Mouse (Mus musculus) ovary, adult 18-20 months (tissue): ENCODE results near the gene Gm20716.

ENCODE experiments used
- DNase-seq: peaks from one replicate; pipeline ENCODE4 v3.0.0; 2022; ENCODE audit warnings: low spot score, mixed read lengths

Gm20716 gene

DNA sequence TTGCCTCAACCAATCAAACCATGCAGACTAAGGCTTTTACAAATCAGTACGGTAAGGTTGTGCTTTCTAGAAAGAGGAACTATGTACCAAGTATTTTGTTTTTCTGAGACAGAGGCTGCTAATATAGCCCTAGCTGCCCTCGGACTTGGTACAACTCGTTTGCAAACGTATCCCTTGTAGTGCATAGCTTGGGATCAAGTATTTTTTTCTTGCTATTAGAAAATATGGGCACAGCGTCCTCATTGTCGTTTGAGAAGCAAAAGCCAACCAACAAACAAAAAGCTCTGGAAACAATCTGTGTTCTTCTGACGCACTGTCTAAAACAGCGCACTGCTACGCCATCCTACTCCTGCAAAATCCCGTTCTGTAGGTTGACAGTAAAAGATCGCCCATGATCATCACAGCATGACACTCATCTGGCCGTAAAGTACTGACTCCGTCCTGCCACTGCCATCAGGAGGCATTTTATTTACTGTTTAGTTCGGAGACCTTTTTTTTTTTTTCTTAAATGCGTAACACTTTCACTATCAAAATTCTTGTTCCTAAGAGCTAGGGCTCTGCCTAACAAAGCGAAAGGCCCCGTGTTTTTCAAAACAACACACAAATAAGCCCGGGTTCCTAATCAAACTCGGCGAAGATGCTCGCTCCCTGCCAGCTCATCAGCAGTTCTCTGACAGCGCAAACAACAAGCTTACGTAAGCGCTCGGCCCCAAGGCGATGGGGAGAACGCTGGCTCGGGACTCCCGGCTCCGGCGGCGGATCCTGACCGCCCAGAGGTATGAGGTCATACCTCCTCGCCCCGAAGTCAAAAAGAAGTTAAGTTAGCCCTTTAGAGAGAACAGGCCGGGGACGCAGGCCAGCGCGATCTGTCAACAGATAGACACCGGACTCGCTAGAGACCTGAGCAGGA, 793 bp downstream of the Gm20716 start:
- DNase-seq, result no peak

DNA sequence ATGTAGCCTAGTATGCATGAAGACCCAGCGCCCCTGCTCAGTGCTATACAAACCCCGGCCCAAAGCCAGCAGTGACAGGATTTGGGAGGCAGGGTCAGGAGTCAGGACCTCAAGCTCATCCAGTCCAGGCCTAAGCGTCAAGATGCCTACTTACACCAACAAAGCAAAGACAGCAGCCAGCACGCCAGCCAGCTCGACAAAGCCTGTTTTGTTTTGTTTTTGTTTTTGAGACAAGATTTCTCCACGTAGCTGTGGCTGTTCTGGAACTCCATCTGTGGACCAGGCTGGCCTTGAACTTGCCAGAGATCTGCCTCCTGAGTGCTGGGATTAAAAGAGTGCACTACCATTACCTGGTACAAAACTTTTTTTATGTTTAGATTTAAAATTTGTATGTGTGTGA, 6.8 kb downstream of the Gm20716 start:
- no peak for DNase-seq

DNA sequence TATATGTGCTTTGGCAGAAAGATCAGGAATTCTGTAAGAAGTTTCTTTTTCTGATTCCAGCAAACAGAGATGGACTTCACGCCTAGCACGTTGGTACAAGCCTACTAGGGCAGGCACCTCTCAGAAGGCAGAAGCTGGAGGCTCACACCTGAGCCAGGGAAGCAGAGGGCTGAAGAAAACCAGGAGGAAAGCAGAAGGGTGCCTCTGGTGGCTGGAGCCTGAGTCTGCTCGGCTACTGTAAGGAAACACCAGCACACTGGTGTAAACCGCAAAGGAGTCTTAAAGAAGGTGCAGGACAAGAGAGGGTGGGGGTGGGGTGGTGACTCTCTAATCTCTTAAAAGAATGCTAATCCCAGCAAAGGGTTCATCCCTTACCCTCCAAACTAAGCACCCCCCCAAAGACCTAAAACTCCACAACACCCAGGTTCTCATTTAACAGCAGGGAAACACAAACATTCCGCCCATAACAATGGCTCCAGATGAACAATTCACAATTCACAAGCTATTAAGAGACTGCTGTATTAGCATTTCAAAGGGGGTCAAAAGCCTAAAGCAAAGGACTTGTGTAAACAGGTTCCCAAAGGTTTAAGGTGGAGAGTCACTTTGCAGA, 16.3 kb downstream of the Gm20716 start:
- DNase-seq, result no peak

DNA sequence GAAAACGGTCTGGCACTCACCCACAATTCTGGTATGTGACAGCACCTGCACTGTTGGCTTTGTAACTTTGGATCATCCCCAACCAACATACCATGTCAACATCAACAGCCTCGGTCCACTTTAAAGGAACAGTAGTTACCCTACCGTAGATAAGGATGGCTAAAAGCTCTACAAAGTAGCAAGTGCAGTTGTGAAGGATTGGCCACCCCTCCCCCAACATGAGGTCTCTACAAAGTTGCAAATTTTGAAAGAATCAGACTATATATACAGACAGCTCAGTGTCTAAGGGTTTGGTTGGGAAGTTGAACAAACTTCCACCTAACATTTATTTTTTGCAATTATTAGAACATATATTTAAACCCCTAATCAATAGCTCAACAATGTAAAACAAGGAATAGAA, 22.3 kb downstream of the Gm20716 start:
- no peak for DNase-seq

DNA sequence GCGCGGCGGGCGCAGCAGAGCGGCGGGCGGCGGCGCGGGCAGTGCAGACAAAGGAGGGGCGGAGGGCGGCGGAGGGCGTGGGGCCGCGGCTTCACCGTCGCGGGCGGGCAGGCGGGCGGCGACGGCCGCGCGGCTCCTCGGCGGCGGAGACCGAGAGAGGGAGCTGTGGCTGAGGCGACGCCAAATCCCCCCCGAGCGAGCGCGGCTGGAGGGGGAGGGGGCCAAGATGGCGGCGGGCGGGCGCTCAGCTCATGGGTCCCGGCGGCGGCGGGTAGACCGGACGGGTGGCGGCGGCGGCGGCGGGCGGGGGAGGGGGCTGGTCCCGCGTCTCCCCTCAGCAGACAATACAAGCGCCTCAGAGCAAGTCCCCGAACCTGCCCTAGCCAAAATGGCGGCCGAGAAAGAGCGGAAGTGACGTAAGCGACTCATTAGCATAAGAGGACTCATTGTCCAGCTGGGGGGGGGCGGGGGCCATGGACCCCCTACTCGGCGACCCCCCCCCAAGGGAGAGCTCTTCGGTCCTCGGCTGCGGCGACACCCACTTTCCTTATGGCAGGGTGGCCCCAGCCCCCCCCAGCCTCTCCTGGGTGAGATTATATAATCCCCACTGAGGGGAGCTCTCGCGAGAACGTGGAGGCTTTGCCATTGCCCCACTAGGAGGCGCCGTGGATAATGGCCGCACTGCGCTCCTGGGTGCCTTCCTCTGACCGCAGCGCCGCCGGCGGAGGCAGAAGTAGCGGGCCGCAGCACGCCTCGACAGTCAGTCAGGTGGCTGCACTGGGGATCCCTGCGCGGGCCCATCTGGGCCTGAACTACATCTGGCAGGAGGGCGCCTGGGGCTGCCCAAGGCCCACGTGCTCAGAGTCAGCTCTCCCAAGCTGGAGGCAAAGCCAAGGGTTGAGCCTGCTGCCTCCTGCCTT, 23.2 kb downstream of the Gm20716 start, which contains the start of gene Adnp:
Gene Adnp, minus strand, starts transcription at position 388 of the 920 bp plus-strand sequence.
- peak; percentile 92 for DNase-seq

DNA sequence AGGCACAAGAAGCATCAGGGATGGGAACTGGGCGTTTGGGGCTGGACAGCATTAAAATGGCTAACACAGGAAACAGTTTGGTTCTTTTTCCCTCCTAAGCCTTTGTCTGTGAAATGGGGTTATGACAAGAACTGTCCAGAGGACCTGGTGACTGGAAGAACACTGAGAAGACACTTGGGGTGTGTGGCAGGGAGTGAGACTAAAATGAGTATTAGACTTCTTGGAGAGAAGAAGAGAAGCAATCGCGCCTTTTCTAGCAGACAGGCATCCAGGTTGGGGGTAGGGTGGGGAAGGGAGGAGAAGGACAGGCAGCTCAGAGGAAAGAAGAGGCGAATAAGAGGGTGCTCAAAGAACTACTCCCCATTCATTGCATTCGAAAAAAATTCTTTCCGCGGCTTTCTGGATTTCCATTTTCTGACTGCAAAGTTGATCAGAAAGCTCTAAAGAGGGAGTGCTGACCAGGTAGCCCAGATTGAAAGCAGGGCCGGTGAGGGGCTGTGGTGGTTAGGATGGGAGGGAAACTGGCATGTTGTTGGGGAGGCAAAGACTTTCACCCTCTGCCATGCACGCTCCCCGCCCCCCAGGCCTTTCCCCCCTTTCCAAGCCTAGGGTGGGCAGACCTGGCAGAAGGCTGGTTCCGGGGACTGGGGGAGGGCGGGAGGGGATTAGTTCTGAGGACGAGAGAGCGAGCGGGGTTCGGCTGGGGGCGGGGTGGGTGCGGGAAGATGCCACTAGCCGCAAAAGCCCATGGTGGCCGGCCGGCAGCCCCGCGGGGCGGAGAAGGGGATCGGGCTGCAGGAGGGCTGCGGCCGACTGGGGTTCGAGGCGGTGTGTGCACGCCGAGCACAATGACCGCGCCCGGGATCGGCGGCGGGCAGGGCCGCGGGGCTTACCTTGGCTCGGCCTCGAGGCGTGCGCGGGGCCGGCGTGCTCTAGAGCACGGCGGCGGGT, 24.2 kb downstream of the Gm20716 start:
- DNase-seq, result no peak

DNA sequence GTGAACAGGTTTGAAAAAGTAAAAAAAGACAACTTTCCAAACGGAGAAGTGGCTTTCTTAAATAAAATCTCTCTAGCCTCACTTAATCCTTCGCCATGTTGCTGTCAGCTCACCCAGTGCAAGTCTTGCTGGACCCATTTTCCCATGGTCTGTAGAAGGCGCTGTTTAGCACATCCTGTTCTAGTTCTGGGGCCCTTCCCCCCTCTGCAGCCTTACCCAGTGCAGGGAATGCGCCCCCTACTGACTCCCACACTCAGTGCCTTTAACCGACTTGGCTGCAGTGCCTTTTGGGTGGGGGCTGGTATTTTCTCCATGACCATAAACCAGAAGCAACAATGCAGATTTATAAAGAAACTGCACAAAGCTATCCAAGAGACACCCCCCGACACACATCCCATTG, 24.9 kb downstream of the Gm20716 start:
- DNase-seq, result peak; percentile 68

DNA sequence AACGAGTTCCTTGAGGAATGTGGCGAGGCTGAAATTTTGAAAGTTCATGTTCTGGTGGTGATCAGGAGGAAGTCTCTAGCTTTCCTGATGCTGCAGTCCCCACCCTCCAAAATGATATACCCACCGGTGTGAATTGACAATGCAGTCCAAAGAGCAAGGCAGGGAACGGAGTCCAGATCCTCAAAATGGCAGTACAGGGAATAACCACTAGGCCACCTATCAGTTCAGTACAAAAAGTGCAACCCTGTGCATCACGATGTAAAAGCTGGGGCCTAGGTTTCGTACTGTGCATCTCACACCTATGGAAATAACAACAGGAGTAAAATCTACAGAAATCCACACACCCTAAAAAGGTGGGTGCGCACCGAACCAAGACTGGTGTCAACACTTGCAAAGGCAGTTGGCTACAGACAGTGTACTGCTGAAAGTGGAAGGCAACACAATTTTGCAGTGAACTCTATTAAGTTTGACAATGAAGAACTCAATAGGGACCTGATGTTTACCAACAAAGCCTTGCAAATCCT, 25.6 kb downstream of the Gm20716 start:
- DNase-seq, result no peak

DNA sequence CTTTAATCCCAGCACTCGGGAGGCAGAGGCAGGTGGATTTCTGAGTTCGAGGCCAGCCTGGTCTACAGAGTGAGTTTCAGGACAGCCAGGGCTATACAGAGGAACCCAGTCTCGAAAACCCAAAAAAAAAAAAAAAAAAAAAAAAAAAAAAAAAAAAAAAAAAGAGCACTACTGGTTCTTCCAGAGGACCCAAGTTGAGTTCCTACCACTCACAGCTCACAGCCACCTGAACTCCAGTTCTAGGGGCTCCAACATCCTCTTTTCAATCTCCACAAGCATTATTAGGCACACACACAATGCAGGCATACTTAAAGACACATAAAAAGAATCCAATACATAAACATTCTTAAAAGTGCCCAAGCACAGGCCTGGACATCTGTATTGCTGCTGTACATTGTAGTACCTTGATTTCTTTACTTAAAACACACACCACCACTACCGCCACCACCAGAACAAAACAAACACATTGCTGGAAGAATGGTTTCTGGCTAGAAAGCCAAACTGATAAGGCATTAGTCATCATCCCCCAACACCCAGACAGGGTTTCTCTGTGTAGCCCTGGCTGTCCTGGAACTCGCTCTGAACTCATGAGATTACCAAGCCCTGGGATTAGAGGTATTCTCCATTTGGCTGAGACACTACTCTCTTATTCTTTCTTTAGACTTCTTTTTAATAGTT, 30.0 kb downstream of the Gm20716 start:
- no peak for DNase-seq

DNA sequence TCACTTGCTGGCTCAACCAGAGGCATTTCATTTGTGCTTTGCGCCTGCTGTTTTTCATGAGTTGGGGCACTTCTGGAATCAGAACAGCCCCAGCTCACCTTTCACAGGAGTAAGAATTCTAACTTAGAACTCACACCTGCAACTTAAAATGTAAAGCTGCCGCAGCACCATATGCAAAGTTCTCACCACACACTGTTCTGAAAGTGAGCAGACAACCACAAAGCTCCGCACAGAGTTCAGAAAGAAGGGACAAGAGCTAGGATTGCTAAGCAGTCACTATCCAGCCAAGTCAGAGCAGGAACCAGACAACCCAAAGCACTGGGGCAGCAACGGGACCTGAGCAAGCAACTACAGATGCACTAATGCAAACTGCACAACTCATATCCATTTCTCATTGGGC, 30.7 kb downstream of the Gm20716 start:
- no peak for DNase-seq

DNA sequence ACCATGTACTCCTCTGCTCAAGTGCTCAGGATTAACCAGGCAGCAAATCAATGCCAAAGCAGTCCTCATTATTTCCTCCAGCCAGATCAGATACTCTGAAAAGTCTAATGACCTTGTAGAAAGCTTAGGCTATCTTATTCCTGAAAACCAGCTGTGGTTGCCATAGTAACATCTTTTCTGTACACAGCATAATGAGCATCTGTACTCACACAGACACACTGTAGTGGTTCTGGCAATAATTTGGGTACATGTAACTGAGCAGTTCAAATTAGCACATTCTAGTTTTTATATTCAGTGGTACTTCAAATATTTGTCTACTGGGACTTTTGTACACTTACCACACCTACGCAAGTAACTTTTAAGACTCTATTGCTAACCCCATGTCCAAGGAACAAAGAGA, 31.7 kb downstream of the Gm20716 start:
- DNase-seq, result no peak

DNA sequence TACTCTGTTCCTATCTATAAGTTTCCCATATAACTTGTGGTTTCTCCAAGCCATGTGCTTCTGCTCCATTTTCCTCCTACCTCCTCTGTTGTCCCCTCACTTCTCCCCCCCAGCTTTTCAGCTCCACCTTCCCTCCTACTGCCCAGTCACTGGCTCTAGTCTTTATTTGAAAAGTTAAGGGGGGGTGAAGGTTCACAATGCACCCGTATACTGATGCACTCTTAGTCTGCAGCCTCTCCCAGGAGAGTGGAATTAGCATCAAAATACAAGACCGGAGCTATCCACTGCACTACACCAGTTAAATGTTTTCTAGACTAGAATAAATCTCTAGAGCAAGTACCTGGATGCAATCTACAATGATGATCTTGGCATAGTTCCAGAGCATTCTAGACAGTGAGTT, 34.4 kb downstream of the Gm20716 start:
- no peak for DNase-seq

DNA sequence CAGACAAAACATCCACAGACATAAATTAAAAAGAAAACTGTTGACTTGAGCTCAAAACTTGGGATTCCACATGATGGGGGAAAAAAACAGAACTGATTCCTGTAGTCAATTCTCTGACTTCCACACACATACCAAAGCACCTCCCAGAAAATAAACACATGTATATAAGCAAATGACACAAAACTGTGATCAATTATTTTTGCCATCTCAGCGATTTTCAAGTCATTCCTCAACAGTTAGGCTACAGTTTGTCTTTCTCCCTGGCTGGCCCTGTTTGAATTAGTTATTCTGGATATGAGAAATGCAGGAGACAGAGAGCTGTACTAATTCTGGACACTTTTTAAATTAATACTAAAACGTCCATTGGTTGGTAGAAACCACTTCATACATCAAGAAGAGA, 36.5 kb downstream of the Gm20716 start:
- no peak for DNase-seq

DNA sequence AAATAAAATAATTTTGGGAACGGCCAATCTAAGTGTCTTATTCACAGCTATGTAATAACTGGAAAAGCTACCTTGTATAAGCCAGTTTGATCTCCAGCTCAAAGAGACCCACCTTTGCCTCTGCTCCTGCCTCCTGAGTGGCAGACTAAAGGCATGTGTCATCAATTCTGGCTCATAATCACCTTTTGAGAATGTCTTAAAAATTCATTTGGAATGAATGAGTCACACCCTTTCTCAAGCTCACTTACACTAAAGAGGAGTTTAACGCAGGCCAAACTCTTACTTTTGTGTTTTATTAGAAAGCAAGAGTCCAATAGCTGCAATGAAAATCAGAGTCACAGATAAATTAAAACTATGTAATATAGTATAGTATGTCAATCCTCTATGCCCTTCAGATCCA, 38.3 kb downstream of the Gm20716 start:
- no peak for DNase-seq

DNA sequence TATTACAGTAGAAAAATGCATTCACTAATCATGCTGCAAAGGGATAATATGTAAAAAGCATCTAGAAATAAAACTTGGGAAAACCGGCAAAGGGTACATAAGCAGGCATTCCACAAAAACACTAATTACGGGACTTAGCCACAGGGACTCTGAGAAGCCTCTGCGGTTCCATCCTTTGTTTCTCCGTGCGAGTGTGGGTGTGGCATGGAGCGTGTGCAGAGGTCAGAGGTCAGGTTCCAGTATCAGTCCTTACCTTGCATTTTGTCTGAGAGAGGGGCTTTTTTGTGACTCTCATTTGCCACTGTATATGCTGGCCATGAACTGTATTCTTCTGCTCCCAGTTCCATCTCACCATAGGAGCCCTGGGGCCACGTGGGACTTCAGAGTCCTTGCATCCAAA, 54.2 kb downstream of the Gm20716 start:
- no peak for DNase-seq

DNA sequence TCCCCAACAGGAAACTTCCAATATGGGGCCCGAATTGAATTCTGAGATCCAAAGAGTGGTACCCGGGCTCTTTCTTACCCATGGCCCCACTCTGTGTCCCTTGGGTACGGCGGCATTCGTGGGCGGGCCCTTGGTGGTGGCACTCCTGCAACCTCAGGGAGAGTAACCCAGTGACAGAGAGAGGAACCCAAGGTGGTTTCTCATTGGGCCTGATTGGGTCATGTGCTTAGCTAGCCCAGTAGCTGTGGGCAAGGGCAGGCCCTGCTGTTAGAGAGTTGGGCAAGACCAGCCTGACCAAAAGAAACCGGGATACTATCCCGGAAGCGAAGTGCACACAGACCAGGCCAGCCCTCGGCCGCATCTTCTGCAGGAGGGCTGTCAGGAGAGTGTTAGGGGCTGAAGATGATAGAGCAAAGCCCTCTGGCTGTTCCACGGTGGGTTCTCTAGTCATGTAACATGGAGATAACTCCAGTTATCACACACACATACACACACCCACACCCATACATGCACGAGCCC, 59.9 kb downstream of the Gm20716 start:
- DNase-seq, result peak; percentile 61

DNA sequence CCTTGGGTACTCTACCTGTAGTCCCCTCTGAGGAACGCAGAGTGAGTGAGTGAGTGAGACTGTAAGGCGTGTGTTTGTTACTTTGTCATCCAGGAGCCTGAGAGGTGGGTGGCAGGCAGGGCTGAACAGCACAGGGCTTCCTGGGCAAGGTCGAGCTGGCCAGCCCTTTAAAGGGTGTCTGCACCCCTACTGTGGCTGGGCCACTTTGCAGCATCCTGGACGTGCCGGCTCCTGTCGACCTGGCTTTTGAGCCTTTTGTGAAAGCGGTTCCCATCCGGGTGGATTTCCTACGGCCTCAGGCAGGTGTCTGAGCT, 60.4 kb downstream of the Gm20716 start:
- DNase-seq, result no peak

DNA sequence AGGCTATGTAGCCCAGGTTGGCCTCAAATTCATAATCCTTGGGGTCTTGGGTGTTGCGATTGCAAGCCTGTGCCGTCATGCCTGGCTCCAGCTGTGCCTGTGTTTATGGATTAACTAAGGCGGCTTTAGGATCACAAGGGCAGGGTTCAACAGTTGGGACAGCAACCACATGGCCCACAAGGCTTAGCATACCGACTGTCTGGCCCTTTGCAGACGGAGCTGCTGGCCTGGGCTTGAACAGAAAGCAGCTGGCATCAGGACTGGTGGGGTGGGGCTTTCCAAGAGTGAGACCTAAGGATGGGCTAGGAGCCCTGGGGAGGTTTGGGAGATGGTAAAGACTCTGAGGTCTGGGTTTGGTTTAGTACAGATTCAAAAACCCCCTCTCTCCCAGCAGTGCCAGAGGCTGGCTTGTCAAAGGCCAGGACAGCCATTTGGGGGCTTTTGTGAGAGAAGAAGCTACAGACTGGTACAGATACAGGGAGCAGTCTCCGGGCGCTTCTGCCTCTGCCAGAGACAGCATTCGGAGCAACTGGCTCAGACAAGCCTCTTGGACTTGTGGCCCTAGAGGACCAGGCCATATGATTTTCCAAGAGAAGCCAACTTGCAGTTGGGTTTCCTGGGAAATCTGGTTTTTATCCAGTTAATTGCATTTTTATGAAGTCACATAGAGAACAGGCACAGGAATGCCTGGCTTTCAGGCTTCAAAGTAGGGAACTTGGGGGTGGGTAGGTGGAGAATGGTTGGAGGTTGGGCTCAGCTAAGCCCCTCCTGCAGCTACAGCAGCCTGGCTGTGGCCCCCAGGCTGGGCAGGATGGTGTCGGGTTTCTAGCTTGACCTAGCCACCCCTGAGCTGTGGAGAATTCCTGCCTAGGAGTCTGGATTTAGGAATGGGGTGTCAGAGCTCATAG, 61.0 kb downstream of the Gm20716 start:
- DNase-seq, result no peak

DNA sequence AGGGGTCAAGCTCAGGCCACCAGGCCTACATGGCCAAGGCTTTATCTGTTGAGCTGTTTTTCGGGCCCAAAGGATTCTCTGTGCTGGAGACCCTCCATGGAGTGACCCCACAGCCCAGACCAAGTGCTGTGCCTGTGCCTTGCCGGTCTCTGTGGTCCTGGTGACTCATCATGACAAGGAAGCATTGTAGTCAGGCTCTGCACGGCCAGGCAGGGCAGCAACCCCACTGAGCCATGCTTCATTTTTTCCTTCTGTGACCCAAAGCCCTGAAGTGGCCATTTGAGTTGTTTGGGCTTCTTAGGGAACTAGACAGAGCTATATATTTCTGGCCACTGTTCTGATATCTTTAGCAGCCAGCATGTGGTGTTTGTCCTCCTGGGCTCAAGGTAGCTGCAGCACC, 62.4 kb downstream of the Gm20716 start:
- DNase-seq, result no peak
